Mouse (Mus musculus) midbrain, embryonic 15.5 days (tissue): ENCODE results near the gene Ankrd52. TPM values are rescaled to one million over a fixed set of nuclear protein-coding genes. Genes with fewer than 3 reads are reported as not detected.
"Not testable (repeated sequence)": the region's sequence is repeated elsewhere in the genome, so short reads cannot be mapped to it uniquely, and the experiment has no call there.

ENCODE experiments used
- ATAC-seq: fragments of 200-750 bp; cut with Nextera tagmentation; replicated peaks from 2 replicates; pipeline ENCODE4 v1.8.0; 2017; ENCODE audit warnings: moderate TSS enrichment
- H3K27ac ChIP-seq: fragments of 300-500 bp; sonication (generic); 2 replicates; pipeline ENCODE4 v1.5.1; 2015; ENCODE audit warnings: mild to moderate bottlenecking, inconsistent platforms
- H3K27me3 ChIP-seq: fragments of 300-500 bp; sonication (generic); replicated peaks from 2 replicates; pipeline ENCODE4 v1.6.1; 2015; ENCODE audit warnings: inconsistent platforms
- H3K36me3 ChIP-seq: fragments of 300-500 bp; sonication (generic); replicated peaks from 2 replicates; pipeline ENCODE4 v1.6.1; 2015; ENCODE audit warnings: inconsistent platforms
- H3K4me1 ChIP-seq: fragments of 300-500 bp; sonication (generic); 2 replicates; pipeline ENCODE4 v1.6.1; 2015; ENCODE audit warnings: inconsistent platforms
- H3K4me2 ChIP-seq: fragments of 300-500 bp; sonication (generic); 2 replicates; pipeline ENCODE4 v1.6.1; 2015; ENCODE audit warnings: inconsistent platforms, mild to moderate bottlenecking, moderate library complexity
- H3K4me3 ChIP-seq: fragments of 300-500 bp; sonication (generic); 2 replicates; pipeline ENCODE4 v1.5.1; 2015; ENCODE audit warnings: mild to moderate bottlenecking, inconsistent platforms
- H3K9ac ChIP-seq: fragments of 300-500 bp; sonication (generic); 2 replicates; pipeline ENCODE4 v1.6.1; 2015; ENCODE audit warnings: mild to moderate bottlenecking, inconsistent platforms
- H3K9me3 ChIP-seq: fragments of 300-500 bp; sonication (generic); 2 replicates; pipeline ENCODE4 v1.6.1; 2016; ENCODE audit warnings: inconsistent platforms
- WGBS: fragments of 180-500 bp; shearing (Covaris S2); methylation state at CpG from one replicate; pipeline ENCODE4 v1.1.7; 2015; ENCODE audit warnings: mixed read lengths; 5-methylcytosine and 5-hydroxymethylcytosine counted together
- polyA plus RNA-seq: library from polyadenylated mRNA; unstranded; fragments of >200 nt; fragmentation: Nextera tagmentation; extraction: Ambion mirVana; gene quantifications from 2 replicates; pipeline ENCODE4 v1.2.1, GENCODE M21; 2015

Gene Ankrd52
- 15.0 and 15.6 TPM in 2 replicates for polyA plus RNA-seq

DNA sequence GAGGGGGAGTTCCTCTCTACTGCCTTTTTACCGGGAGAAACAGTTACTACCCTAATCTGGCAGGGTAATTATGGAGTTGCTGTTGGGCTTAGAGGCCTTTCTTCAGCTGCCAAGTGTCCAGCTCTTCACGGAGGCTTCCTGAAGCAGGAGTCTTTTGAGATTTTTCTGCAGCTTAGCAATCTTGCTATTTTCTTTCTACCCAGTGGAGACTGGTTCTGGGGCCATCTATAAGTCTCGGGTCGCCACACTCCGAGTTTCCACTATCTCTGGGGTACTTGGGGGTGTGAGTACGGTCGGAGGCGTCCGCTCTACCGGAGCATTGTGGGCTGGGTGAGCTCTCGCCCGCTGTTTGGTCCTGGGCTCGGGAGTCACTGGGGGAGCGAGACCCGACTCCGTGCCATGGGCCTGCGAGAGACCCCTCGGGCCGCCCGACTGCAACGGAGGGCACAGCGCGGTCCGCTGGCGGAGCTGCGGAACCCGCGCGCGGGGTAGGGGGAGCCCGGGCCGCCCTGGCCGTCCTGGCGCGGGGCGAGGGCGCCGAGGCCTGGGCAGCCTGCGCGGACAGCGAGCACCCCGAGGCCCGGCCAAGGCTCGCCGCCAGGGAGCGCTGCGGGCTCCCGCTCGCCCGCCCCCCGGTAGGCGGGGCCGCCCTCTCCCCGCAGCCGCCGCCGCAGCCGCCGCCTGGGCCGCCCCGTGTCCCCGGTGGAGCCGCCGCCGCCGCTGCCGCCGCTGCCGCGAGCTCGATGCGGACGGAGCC is at the start of gene Ankrd52:
Ankrd52 (plus strand) TSS at position 661 of the 757 bp plus-strand sequence.
- peak; percentile 89 for ATAC-seq
- peak within 1 kb of the TSS; percentile 97 for H3K27ac ChIP-seq
- under 1% methylated on average over 50 of the region's 73 CpGs for WGBS

DNA sequence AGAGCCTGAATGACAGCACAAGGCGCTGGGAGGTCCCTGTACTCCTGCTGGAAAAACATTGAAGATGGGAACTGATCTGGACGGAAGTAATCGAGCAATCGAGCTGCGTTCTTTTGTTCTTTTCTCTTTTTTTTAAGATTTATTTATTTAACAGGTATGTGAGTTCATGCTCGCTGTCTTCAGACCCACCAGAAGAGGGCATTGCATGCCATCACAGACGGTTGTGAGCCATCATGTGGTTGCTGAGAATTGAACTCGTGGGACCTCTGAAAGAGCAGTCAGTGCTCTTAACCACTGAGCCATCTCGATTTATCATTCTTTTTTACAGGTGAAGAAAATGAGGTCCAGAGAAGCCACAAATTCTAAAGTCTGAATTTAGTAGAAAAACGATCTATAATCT is 49.3 kb upstream of the Ankrd52 start:
- no peak for ATAC-seq
- no peak overlapping the region for H3K9ac ChIP-seq
- WGBS = 86% methylated on average over 10 of the region's 10 CpGs

More for the DNA sequence above, at the start of gene Ankrd52:
- peak within 1 kb of the TSS; percentile 86 for H3K9ac ChIP-seq
- H3K9me3 ChIP-seq = no peaks in the 10 kb centered on the region
- peak within 1 kb of the TSS; percentile 71 for H3K4me2 ChIP-seq
- H3K4me3 ChIP-seq = peak within 1 kb of the TSS; percentile 70
- peaks cover 11% of the 10 kb centered on the region for H3K36me3 ChIP-seq
- no peaks in the 10 kb centered on the region for H3K27me3 ChIP-seq
- H3K4me1 ChIP-seq = peaks cover 27% of the 10 kb centered on the region

DNA sequence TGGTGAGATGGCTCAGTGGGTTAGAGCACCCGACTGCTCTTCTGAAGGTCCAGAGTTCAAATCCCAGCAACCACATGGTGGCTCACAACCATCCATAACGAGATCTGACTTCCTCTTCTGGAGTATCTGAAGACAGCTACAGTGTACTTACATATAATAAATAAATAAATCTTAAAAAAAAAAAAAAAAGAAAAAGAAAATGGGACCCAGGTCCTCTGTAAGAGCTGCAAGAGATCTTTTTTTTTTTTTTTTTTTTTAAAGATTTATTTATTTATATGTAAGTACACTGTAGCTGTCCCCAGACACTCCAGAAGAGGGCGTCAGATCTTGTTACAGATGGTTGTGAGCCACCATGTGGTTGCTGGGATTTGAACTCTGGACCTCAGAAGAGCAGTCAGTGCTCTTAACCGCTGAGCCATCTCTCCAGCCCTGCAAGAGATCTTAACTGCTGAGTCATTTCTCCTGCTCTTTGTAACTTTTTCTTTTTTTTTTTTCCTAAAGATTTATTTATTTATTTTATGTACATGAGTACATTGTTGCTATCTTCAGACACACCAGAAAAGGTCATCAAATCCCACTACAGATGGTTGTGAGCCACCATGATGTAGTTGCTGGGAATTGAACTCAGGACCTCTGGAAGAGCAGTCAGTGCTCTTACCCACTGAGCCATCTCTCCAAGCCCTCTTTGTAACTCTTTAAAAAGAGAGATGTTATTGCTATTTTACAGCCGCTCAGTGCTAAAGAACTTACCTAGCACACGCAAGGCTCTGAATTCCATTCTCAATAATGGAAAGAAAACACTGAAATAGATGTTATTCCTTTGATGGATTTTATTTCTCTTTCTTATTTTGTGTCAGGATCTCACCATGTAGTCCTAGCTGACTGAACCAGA is 44.3 kb upstream of the Ankrd52 start:
- not testable (repeated sequence) for H3K27ac ChIP-seq, H3K4me1 ChIP-seq, H3K27me3 ChIP-seq, H3K9me3 ChIP-seq, H3K9ac ChIP-seq, ATAC-seq, H3K4me2 ChIP-seq, H3K4me3 ChIP-seq, H3K36me3 ChIP-seq
- WGBS = 82% methylated on average over 6 of the region's 6 CpGs

More for the DNA sequence above, 49.3 kb upstream of the Ankrd52 start:
- Histone ChIP-seq H3K36me3 (peaks cover 16% of the 10 kb centered on the region), H3K4me3 (no peak overlapping the region), H3K9me3 (no peaks in the 10 kb centered on the region), H3K27ac (no peak overlapping the region), H3K4me1 (peaks cover 15% of the 10 kb centered on the region), H3K4me2 (no peak overlapping the region), H3K27me3 (no peaks in the 10 kb centered on the region)

DNA sequence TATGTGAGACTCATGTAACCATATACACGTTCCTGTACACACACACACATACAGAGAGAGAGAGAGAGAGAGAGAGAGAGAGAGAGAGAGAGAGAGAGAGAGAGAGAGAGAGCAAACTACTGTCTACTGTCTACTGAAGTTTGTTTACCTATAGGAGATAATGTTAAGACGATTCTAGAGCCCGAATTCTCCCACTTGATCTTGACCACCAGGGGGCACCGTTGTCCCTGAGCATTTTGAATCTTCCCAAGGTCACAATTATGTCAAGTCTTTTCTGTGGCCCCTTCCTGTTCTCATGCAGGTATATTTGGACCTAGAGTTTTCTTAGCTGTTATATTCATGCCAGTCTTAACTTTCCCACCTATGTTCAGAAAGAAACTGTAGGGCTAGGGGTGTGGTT is 41.3 kb upstream of the Ankrd52 start:
- Histone ChIP-seq H3K36me3 (no peaks in the 10 kb centered on the region), H3K9ac (no peak overlapping the region), H3K4me2 (no peak overlapping the region), H3K4me3 (no peak overlapping the region), H3K9me3 (no peaks in the 10 kb centered on the region), H3K27me3 (no peaks in the 10 kb centered on the region), H3K4me1 (peaks cover 30% of the 10 kb centered on the region), H3K27ac (no peak overlapping the region)
- no peak for ATAC-seq
- WGBS = under 1% methylated on average over 4 of the region's 4 CpGs

DNA sequence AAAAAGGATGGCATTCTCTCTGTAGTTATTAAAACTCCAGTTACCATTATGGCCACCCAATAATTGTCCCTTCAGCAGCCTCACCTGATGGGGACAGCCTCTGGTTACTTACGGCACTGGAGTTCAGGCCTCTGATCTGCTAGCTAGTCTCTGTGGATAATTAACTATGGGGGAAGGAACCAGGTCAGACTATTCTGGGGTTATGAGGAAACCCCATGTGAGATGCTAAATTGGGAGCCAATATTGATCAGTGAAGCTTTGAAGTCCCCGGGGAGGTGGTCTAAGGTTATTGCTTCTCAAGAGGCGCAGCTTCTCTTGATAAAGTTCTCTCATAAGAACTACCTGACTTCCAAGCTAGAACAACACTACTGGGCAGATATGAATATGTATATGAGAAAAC is 40.7 kb upstream of the Ankrd52 start:
- H3K36me3 ChIP-seq = no peaks in the 10 kb centered on the region
- ATAC-seq = no peak
- WGBS = 94% methylated on average over 3 of the region's 3 CpGs
- no peak overlapping the region for H3K4me2 ChIP-seq
- no peaks in the 10 kb centered on the region for H3K9me3 ChIP-seq
- no peak overlapping the region for H3K4me3 ChIP-seq
- no peaks in the 10 kb centered on the region for H3K27me3 ChIP-seq
- no peak overlapping the region for H3K27ac ChIP-seq
- no peak overlapping the region for H3K9ac ChIP-seq
- peaks cover 30% of the 10 kb centered on the region for H3K4me1 ChIP-seq

DNA sequence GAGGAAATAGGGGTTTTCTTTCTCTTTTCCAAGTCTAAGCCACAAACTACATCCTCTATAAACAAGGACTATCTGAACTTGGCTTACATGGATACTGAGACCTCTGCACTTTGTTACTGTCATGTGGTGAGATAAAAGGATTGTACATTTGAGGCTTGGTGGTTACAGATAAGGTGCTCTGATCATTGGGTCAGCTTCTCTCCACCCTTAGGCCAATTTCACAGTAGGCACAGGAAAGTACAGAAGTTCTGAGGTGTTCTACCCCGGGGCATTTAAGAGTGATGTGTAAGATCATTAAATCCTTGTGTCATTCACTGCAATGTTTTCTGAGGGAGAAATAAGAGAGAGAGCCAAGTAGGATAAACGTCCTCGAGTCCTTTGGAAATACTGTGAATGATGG is 40.3 kb upstream of the Ankrd52 start:
- Histone ChIP-seq H3K4me3 (no peak overlapping the region), H3K27ac (peak overlapping the region; percentile 73; the same call in 1 of the 2 replicates), H3K4me2 (peak overlapping the region; percentile 76), H3K9me3 (no peaks in the 10 kb centered on the region), H3K4me1 (peaks cover 30% of the 10 kb centered on the region), H3K27me3 (no peaks in the 10 kb centered on the region), H3K36me3 (no peaks in the 10 kb centered on the region), H3K9ac (no peak overlapping the region)
- ATAC-seq = no peak
- WGBS = 85% methylated on average over 3 of the region's 3 CpGs

DNA sequence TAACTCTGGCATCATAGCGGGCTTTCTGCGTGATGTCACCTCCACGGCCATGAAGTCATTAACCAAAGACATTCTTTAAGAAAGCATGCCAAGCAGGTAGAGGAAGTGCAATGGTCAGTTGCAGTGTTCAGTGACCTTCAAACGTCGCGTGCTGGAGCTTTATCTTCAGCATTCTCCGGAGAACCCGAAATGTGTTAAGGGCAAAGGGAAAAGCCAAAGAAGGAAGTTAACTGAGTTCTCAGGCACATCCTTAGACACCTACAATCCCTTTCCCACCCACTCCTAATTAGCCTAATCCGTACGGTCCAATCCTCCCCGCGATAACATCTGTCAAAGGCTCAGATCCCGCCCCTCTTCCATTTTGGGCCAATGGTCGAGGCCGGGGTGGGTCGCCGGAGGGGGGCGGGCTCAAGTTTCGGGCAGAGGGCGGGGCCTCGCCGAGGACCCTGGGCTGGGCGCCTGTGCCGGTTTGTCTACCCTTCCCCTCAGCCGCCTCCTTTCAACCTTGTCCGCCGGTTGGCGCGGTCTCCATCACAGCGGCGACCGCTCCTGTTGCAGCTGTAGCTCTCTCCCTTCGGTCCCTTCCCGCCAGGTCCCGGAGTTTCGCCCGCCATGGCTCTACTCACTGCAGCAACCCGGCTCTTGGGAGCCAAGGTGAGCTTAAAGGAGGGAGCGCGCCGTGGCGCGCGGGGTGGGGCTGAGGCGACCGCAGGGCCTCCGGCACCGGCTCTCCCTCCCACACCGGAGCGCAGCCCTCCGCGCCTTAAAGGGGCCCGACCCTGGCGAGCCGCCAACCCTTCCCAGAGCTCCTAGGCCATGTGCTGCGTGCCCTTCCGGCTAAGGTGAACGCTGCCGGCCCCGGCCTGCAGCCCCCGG is 39.4 kb upstream of the Ankrd52 start, which contains the start of gene Cs:
Cs (plus strand) TSS at position 429 of the 876 bp plus-strand sequence.
- H3K27ac ChIP-seq = peak within 1 kb of the TSS; percentile 91
- under 1% methylated on average over 61 of the region's 61 CpGs for WGBS

DNA sequence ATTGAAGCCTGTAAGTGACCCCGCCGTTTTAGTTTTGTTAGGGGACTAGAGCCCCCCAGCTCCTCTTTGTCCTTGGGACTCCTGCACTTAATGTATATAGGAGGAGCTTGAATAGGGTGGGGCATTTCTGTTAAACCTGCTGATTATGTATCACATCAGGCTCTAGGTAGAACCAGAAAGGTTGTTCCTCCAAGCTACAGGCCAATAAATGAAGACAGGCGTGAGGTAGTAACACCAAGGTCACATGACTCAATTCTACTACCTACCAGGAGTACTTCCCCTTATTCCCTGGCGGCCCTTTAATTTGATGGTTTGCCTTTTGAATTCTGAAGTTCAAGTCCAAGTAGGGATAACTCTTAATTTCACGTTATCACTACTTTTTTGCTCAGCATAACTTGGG is 38.5 kb upstream of the Ankrd52 start:
- WGBS = 23% methylated on average over 5 of the region's 5 CpGs
- Histone ChIP-seq H3K27me3 (no peaks in the 10 kb centered on the region), H3K36me3 (no peaks in the 10 kb centered on the region), H3K27ac (no peak overlapping the region; the same call in 1 of the 2 replicates), H3K4me2 (peak overlapping the region; percentile 90), H3K4me1 (peaks cover 30% of the 10 kb centered on the region), H3K4me3 (peak overlapping the region; percentile 95), H3K9me3 (no peaks in the 10 kb centered on the region), H3K9ac (peak overlapping the region; percentile 99)
- no peak for ATAC-seq

More for the DNA sequence above, 39.4 kb upstream of the Ankrd52 start, which contains the start of gene Cs:
- Histone ChIP-seq H3K9ac (peak within 1 kb of the TSS; percentile 99), H3K4me3 (peak within 1 kb of the TSS; percentile 95), H3K27me3 (no peaks in the 10 kb centered on the region), H3K36me3 (no peaks in the 10 kb centered on the region), H3K4me1 (peaks cover 30% of the 10 kb centered on the region), H3K4me2 (peak within 1 kb of the TSS; percentile 90), H3K9me3 (no peaks in the 10 kb centered on the region)
- peak; percentile 98 for ATAC-seq

DNA sequence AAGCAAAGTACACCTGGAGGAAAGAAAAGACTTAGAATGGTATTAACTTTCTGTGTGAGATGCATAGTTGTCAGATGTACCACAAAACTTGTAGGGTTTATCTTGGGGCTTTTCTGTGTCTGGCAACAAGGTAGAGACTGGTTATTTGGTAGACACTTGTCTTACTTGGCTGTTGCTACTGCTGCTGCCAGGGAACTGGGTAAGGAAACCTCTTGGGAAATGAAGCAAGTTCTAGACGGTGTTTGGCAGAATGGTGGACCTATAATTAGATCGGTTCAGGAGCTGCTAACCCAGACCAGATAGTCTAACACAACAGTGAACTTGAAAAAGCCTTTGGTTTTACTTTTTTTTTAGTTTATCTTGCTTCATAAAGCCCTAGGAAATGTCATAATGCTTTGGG is 38.0 kb upstream of the Ankrd52 start:
- no peaks in the 10 kb centered on the region for H3K36me3 ChIP-seq
- H3K27me3 ChIP-seq = no peaks in the 10 kb centered on the region
- H3K9ac ChIP-seq = peak overlapping the region; percentile 99; the same call in 1 of the 2 replicates
- peak overlapping the region; percentile 90 for H3K4me2 ChIP-seq
- no peak overlapping the region for H3K27ac ChIP-seq
- peaks cover 30% of the 10 kb centered on the region for H3K4me1 ChIP-seq
- H3K9me3 ChIP-seq = no peaks in the 10 kb centered on the region
- peak overlapping the region; percentile 95; the same call in 1 of the 2 replicates for H3K4me3 ChIP-seq
- ATAC-seq = no peak
- WGBS = 70% methylated on average over 2 of the region's 2 CpGs

DNA sequence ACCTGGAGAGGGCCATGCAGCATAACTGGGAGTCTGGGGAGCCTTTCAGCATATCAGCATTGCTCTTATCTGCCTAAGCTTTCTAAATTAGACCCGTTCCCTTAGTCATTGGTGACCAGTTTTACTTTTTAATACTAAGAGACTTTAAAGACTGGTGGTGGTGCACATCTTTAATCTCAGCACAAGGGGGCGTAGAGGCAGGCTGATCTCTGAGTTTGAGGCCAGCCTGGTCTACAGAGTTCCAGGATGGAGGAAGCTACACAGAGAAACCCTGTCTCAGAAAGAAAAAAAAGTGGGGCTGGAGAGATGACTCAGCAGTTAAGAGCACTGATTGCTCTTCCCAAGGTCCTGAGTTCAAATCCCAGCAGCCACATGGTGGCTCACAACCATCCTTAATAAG is 36.7 kb upstream of the Ankrd52 start:
- Histone ChIP-seq H3K4me1 (peaks cover 37% of the 10 kb centered on the region), H3K27me3 (no peaks in the 10 kb centered on the region), H3K27ac (no peak overlapping the region), H3K9me3 (no peaks in the 10 kb centered on the region), H3K36me3 (no peaks in the 10 kb centered on the region), H3K4me2 (no peak overlapping the region), H3K4me3 (no peak overlapping the region), H3K9ac (no peak overlapping the region)
- WGBS = 78% methylated on average over 2 of the region's 2 CpGs
- no peak for ATAC-seq

DNA sequence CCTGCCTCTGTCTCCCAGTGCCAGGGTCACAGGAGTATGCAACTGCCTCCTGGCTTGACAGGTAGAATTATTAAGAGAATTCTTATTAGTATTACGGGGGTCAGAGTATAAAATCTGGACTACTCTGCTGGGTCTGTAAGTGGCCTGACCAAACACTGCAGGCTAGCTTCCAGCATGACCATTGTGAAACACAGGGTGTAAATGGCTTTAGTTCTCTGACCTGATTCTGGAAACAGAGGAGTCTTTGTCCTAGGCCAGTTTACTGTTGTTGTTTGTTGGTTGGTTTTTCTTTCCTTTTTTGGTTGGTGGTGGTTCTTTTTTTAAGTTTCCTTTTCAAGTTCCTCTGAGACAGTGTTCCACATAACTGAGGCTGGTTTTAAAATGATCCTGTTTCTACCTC is 33.5 kb upstream of the Ankrd52 start:
- ATAC-seq = no peak
- H3K9ac ChIP-seq = no peak overlapping the region
- no peak overlapping the region for H3K4me3 ChIP-seq
- WGBS = 84% methylated on average over 1 of the region's 1 CpGs
- H3K36me3 ChIP-seq = no peaks in the 10 kb centered on the region
- no peak overlapping the region for H3K4me2 ChIP-seq
- peaks cover 28% of the 10 kb centered on the region for H3K4me1 ChIP-seq
- H3K9me3 ChIP-seq = no peaks in the 10 kb centered on the region
- H3K27me3 ChIP-seq = no peaks in the 10 kb centered on the region
- no peak overlapping the region for H3K27ac ChIP-seq
